Mouse (Mus musculus) CH12.LX (cell line): ENCODE results near the gene Zmynd8.

Experiments used
- BHLHE40 ChIP-seq: IDR thresholded peaks from 2 replicates; pipeline ENCODE4 v1.6.1; 2011; ENCODE audit warnings: mild to moderate bottlenecking, low read depth, low read length, improper control_type of control experiment
- CHD1 ChIP-seq: IDR thresholded peaks from 2 replicates; pipeline ENCODE4 v1.6.1; 2012; ENCODE audit warnings: low read depth, low read length, improper control_type of control experiment, inconsistent platforms
- CTCF ChIP-seq, 2 experiments: IDR thresholded peaks in 1 of 2; conservative IDR thresholded peaks in 1 of 2; 2 replicates each; pipeline ENCODE4 v1.5.1; 2011 to 2012; ENCODE audit warnings: low read depth in 2 of 2, low read length in 2 of 2, improper control_type of control experiment in 1 of 2, inconsistent platforms in 1 of 2, mild to moderate bottlenecking in 1 of 2, moderate library complexity in 1 of 2
- HCFC1 ChIP-seq: IDR thresholded peaks from 2 replicates; pipeline ENCODE4 v1.6.1; 2012; ENCODE audit warnings: low read depth, mild to moderate bottlenecking, inconsistent platforms, low read length, improper control_type of control experiment
- JUND ChIP-seq: conservative IDR thresholded peaks from 2 replicates; pipeline ENCODE4 v1.6.1; 2011; ENCODE audit warnings: low read depth, low read length, improper control_type of control experiment
- KAT2A ChIP-seq: IDR thresholded peaks from 2 replicates; pipeline ENCODE4 v1.6.1; 2012; ENCODE audit warnings: low read length, improper control_type of control experiment, inconsistent platforms; ENCODE audit not compliant: insufficient replicate concordance
- NELFE ChIP-seq: IDR thresholded peaks from 2 replicates; pipeline ENCODE4 v1.6.1; 2011; ENCODE audit warnings: low read depth, low read length, improper control_type of control experiment
- POLR2A ChIP-seq: IDR thresholded peaks from 2 replicates; pipeline ENCODE4 v1.6.1; 2011; ENCODE audit warnings: low read depth, mild to moderate bottlenecking, improper control_type of control experiment, low read length
- RCOR1 ChIP-seq: conservative IDR thresholded peaks from 2 replicates; pipeline ENCODE4 v1.6.1; 2012; ENCODE audit warnings: low read depth, mild to moderate bottlenecking, inconsistent platforms, low read length, improper control_type of control experiment
- SIN3A ChIP-seq: IDR thresholded peaks from 2 replicates; pipeline ENCODE4 v1.6.1; 2012; ENCODE audit warnings: low read length, improper control_type of control experiment, inconsistent platforms
- TCF12 ChIP-seq: IDR thresholded peaks from 2 replicates; pipeline ENCODE4 v1.6.1; 2014; ENCODE audit warnings: low read depth, mild to moderate bottlenecking, inconsistent platforms, low read length, improper control_type of control experiment
- UBTF ChIP-seq: IDR thresholded peaks from 2 replicates; pipeline ENCODE4 v1.6.1; 2012; ENCODE audit warnings: low read depth, mild to moderate bottlenecking, inconsistent platforms, low read length, improper control_type of control experiment, moderate library complexity
- USF1 ChIP-seq: IDR thresholded peaks from 2 replicates; pipeline ENCODE4 v1.6.1; 2014; ENCODE audit warnings: low read depth, mild to moderate bottlenecking, inconsistent platforms, low read length, improper control_type of control experiment

- TF ChIP-seq KAT2A (no peak), TCF12 (no peak), RCOR1 (no peak), SIN3A (no peak), POLR2A (no peak), USF1 (no peak), JUND (no peak), CTCF (conservative IDR thresholded peaks at IDR 0.05 in 1 of 2, IDR thresholded peaks at IDR 0.05 in 1 of 2; ENCODE audit: low read depth in 2 of 2, low read length in 2 of 2) (no peak), CHD1 (no peak), NELFE (no peak), HCFC1 (no peak), BHLHE40 (no peak), UBTF (no peak)
Observed at GRCm38 (mm10) chr2:165855641-165856301, 43.0 kb downstream of the Zmynd8 start.
